Mouse (Mus musculus): ENCODE results near the gene Fam120a. TPM values are rescaled to one million over a fixed set of nuclear protein-coding genes. Genes with fewer than 3 reads are reported as not detected.

Gene Fam120a
- polyA plus RNA-seq, 1 experiment from 2014 or later: 172 TPM

- TF ChIP-seq CTCF (IDR thresholded peaks at IDR 0.05): no peak
- DNase-seq (ENCODE audit: low read depth, low spot score): no peak
- no peak for ATAC-seq
- H3K27me3 ChIP-seq: no peaks in the 10 kb centered on the region
- in situ Hi-C loops (cut with MboI; ENCODE audit: low pct_unique_long_range_greater_than_20kb): no loop called here
- POLR2A ChIA-PET: no interaction called here
- CTCF ChIA-PET: no interaction called here
These were observed 25.3 kb downstream of the Fam120a start for GRCm38 (mm10) chr13:48942471-48942870.

- ATAC-seq (no peak), DNase-seq (ENCODE audit: low read depth, low spot score) (no peak)
- CTCF ChIA-PET: no interaction called here
- no peak for TF ChIP-seq CTCF (IDR thresholded peaks at IDR 0.05)
- H3K27me3 ChIP-seq: no peaks in the 10 kb centered on the region
- POLR2A ChIA-PET: no interaction called here
- in situ Hi-C loops (cut with MboI; ENCODE audit: low pct_unique_long_range_greater_than_20kb): no loop called here
These were observed 26.0 kb downstream of the Fam120a start for GRCm38 (mm10) chr13:48941773-48942172.

GRCm38 (mm10) chr13:48934597-48934996 is 33.2 kb downstream of the Fam120a start:
- no peaks in the 10 kb centered on the region for H3K27me3 ChIP-seq
- POLR2A ChIA-PET: no interaction called here
- in situ Hi-C loops (cut with MboI; ENCODE audit: low pct_unique_long_range_greater_than_20kb): no loop called here
- no peak for ATAC-seq
- no peak for TF ChIP-seq CTCF (IDR thresholded peaks at IDR 0.05)
- CTCF ChIA-PET: interaction anchor here (1.6 kb wide), 1 partner anchor 13 kb away, joined by 4 read pairs; no protein-coding TSS in a partner anchor
- DNase-seq (ENCODE audit: low read depth, low spot score): no peak

GRCm38 (mm10) chr13:48932692-48933091 is 35.1 kb downstream of the Fam120a start:
- DNase-seq (ENCODE audit: low read depth, low spot score) (no peak), ATAC-seq (no peak)
- no peaks in the 10 kb centered on the region for H3K27me3 ChIP-seq
- in situ Hi-C loops (cut with MboI; ENCODE audit: low pct_unique_long_range_greater_than_20kb): no loop called here
- CTCF ChIA-PET: no interaction called here
- TF ChIP-seq CTCF (IDR thresholded peaks at IDR 0.05): no peak
- POLR2A ChIA-PET: no interaction called here

GRCm38 (mm10) chr13:48931687-48932086 is 36.1 kb downstream of the Fam120a start:
- ChIA-PET POLR2A (interaction anchor here (0.6 kb wide), 1 partner anchor 56 kb away, joined by 3 read pairs; no protein-coding TSS in a partner anchor), CTCF (no interaction called here)
- no peak for DNase-seq (ENCODE audit: low read depth, low spot score)
- in situ Hi-C loops (cut with MboI; ENCODE audit: low pct_unique_long_range_greater_than_20kb): no loop called here
- no peak for ATAC-seq
- H3K27me3 ChIP-seq: no peaks in the 10 kb centered on the region
- TF ChIP-seq CTCF (IDR thresholded peaks at IDR 0.05): no peak

- H3K27me3 ChIP-seq: no peaks in the 10 kb centered on the region
- no peak for TF ChIP-seq CTCF (IDR thresholded peaks at IDR 0.05)
- ChIA-PET POLR2A (interaction anchor here (0.6 kb wide), 1 partner anchor 55 kb away, joined by 3 read pairs; no protein-coding TSS in a partner anchor), CTCF (no interaction called here)
- no peak for ATAC-seq
- no peak for DNase-seq (ENCODE audit: low read depth, low spot score)
- in situ Hi-C loops (cut with MboI; ENCODE audit: low pct_unique_long_range_greater_than_20kb): no loop called here
These were observed 36.6 kb downstream of the Fam120a start for GRCm38 (mm10) chr13:48931232-48931631.

GRCm38 (mm10) chr13:48929535-48930110 is 38.2 kb downstream of the Fam120a start:
- ChIA-PET POLR2A (no interaction called here), CTCF (no interaction called here)
- no peak for TF ChIP-seq CTCF (IDR thresholded peaks at IDR 0.05)
- ATAC-seq: no peak
- no peak for DNase-seq (ENCODE audit: low read depth, low spot score)
- no peaks in the 10 kb centered on the region for H3K27me3 ChIP-seq
- in situ Hi-C loops (cut with MboI; ENCODE audit: low pct_unique_long_range_greater_than_20kb): no loop called here

- CTCF ChIA-PET: no interaction called here
- TF ChIP-seq CTCF (IDR thresholded peaks at IDR 0.05): no peak
These were observed 40.2 kb downstream of the Fam120a start for GRCm38 (mm10) chr13:48927609-48928008.

GRCm38 (mm10) chr13:48922712-48923111 is 45.1 kb downstream of the Fam120a start:
- no peak for TF ChIP-seq CTCF (IDR thresholded peaks at IDR 0.05)
- H3K27me3 ChIP-seq: no peaks in the 10 kb centered on the region
- in situ Hi-C loops (cut with MboI; ENCODE audit: low pct_unique_long_range_greater_than_20kb): no loop called here
- ATAC-seq: no peak
- ChIA-PET POLR2A (no interaction called here), CTCF (no interaction called here)
- no peak for DNase-seq (ENCODE audit: low read depth, low spot score)

More at GRCm38 (mm10) chr13:48927609-48928008, 40.2 kb downstream of the Fam120a start:
- H3K27me3 ChIP-seq: no peaks in the 10 kb centered on the region
- in situ Hi-C loops (cut with MboI; ENCODE audit: low pct_unique_long_range_greater_than_20kb): no loop called here
- POLR2A ChIA-PET: no interaction called here
- DNase-seq (ENCODE audit: low read depth, low spot score): no peak
- ATAC-seq: no peak

GRCm38 (mm10) chr13:48921256-48921655 is 46.6 kb downstream of the Fam120a start:
- ChIA-PET CTCF (no interaction called here), POLR2A (no interaction called here)
- no peak for TF ChIP-seq CTCF (IDR thresholded peaks at IDR 0.05)
- in situ Hi-C loops (cut with MboI; ENCODE audit: low pct_unique_long_range_greater_than_20kb): no loop called here
- H3K27me3 ChIP-seq: no peaks in the 10 kb centered on the region
- DNase-seq (ENCODE audit: low read depth, low spot score) (no peak), ATAC-seq (no peak)

GRCm38 (mm10) chr13:48919756-48920415 is 47.9 kb downstream of the Fam120a start:
- ATAC-seq (no peak), DNase-seq (ENCODE audit: low read depth, low spot score) (no peak)
- in situ Hi-C loops (cut with MboI; ENCODE audit: low pct_unique_long_range_greater_than_20kb): no loop called here
- POLR2A ChIA-PET: interaction anchor here (1.6 kb wide), 1 partner anchor 13 kb away, joined by 3 read pairs; no protein-coding TSS in a partner anchor
- no peak for TF ChIP-seq CTCF (IDR thresholded peaks at IDR 0.05)
- CTCF ChIA-PET: no interaction called here
- no peaks in the 10 kb centered on the region for H3K27me3 ChIP-seq

Data from Patski (cell line).